Mouse (Mus musculus) small intestine, adult 2 months (tissue): ENCODE measurements around the gene Tent5c.

Experiments
- CTCF ChIP-seq: fragments of 200-500 bp; IDR thresholded peaks from 2 replicates; pipeline ENCODE4 v1.5.1; 2012; ENCODE audit warnings: low read depth, mild to moderate bottlenecking, control low read depth, inconsistent platforms, low read length, moderate library complexity, mixed read lengths; ENCODE audit not compliant: insufficient replicate concordance, insufficient read length; ENCODE audit errors: extremely low read depth
- POLR2A ChIP-seq: fragments of 200-500 bp; IDR thresholded peaks from 2 replicates; pipeline ENCODE4 v1.6.1; 2012; ENCODE audit warnings: low read depth, mild to moderate bottlenecking, control low read depth, inconsistent platforms, low read length, moderate library complexity

GRCm38 (mm10) chr3:100506715-100507114 is 17.6 kb upstream of the Tent5c start:
- TF ChIP-seq CTCF (no peak), POLR2A (no peak)
